Mouse (Mus musculus): ENCODE measurements around the gene Nubp1.

DNA sequence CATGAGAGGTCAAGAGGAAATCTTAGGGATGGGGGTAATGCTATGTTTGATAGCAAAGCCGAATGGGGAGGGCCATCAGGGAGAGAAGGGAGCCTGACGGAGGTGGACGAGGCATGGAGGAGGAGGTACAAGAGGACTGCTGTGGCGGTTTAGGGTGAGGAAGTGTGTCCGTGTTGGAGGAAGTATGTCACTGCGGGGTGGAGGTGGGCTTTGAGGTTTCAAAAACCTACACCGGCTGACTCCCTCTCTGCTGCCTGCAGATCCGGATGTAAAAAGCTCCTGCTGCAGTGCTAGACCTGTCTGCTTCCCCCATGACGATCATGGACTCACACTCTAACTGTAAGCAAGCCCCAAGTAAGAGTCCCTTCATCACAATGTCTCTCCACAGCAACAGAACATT lies 19.2 kb upstream of the Nubp1 start:
- TF ChIP-seq RCOR1 (conservative IDR thresholded peaks at IDR 0.05; ENCODE audit: low read depth, low read length) (no peak), BHLHE40 (IDR thresholded peaks at IDR 0.05; ENCODE audit: low read depth, low read length) (no peak), CTCF (conservative IDR thresholded peaks at IDR 0.05 in 1 of 2, IDR thresholded peaks at IDR 0.05 in 1 of 2; ENCODE audit: low read depth in 2 of 2, low read length in 2 of 2) (no peak)
